Mouse (Mus musculus) CD4-positive, CD25-positive, alpha-beta regulatory T cell, adult 2 months (primary cell): ENCODE data around the gene 2210407C18Rik.

Source experiments
- DNase-seq: peaks from one replicate; pipeline ENCODE4 v3.0.0-alpha.2; 2012; ENCODE audit warnings: low read depth, low spot score

2210407C18Rik gene

DNA sequence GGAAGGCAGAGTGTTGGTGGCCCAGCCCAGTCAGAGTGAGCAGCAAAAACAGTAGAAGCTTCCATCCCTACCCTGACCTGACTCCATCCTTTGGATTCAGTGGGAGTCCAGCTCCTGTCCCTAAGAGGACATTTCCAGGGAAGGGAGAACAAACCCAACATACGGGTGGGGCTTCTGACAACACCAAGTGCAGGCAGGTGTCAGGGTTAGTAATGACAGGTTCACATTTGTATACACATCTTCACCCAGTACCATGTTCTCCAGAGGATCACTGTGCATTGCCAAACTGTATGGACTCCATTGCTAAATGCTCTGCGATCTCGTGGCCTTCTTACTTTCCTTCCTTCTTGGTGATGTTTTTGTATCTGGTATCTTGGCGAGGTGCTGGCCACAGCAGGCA lies at the start of gene 2210407C18Rik:
TSS of gene 2210407C18Rik (minus strand) at position 101 of the 400 bp plus-strand sequence.
- DNase-seq: no peak

DNA sequence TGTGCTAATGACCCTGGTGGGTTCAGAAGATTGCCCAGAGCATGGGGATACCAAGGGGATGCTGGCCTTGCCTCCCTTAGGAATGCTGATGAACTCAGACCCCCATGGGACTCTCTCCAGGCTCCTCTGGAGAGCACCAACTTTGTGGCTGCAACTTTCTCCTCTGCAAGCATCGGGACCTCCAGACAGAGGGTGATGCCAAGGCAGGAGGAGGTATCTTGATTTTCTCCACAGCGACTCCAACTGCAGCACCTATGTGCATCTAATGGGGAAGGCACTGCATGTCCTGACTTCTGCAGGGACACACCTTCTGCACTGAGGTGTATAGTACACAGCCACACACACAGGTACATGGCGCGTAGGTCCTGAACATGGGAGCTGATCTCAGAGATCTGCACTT lies 42.7 kb upstream of the 2210407C18Rik start, which contains the start of gene Olfr322:
TSS of gene Olfr322 (plus strand) at position 187 of the 400 bp plus-strand sequence.
- DNase-seq: no peak

DNA sequence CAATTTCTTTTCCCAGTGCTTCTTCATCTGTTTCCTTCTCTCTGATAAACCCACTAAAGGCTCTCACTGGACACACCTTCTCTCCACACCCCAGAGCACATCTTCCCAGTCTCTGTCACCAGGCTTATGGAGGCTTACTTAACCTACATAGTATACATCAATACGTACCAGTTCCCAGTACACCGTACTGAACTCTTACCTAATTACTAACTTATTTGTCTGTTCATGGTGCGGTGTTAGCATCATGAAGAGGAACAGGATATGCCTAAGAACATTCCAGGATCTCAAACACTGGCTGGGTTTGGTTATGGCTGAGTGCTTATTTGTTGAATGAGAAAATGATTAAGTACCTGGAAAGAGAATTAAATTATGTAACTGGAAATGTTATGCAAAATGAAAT lies 39.3 kb upstream of the 2210407C18Rik start:
- DNase-seq: no peak

DNA sequence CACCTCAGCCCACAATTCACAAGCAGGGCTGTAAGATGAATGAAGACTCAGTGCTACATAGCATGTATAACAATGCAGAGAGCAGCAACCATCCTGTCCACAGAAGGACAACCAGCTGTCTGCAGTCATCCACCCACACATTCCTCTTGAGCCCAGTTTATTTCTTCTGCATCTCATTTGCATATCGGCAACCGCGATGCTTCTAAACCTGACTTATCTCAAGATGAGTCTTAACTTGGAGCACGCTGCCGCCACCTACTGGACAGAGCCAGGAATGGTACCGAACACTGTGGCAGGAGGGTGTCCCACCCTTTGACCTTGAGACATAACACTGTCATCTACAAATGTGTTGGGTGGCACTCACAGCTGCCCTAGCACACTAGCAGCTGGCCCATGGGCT lies 27.5 kb upstream of the 2210407C18Rik start:
- DNase-seq: peak; percentile 71

DNA sequence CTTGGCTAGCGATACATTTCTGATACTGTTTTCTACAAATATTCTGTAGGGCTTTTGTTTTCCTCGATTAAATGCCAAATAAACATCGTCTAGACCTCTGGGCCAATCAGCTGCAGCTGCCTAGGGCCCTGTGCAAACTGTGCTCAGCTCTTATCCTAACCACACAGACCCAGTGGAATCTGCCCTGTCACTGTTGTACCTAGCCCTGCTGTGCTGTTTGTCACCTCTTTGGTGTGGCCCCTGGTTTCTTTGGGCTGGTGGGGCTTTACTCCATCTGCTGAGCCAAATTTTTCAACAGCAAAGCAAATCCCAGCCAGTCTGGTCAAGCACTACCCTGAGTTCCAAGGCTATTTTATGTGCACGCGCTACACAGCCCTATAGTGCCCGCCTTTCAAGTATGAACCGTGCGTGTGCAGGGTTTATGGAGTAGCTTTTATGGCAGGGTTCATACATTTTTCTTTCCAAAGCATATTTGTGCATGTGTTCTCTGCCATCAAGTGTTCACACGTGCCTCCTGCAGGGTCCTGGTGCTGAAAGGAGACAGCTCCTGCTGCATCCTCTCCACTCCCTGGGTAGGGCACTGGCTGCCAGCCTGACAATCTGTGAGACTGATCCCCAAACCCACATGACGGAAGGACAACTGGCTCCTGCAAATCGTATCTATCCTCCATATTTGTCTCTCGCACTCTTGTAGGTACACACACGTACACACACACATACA lies 25.9 kb upstream of the 2210407C18Rik start:
- no peak for DNase-seq

DNA sequence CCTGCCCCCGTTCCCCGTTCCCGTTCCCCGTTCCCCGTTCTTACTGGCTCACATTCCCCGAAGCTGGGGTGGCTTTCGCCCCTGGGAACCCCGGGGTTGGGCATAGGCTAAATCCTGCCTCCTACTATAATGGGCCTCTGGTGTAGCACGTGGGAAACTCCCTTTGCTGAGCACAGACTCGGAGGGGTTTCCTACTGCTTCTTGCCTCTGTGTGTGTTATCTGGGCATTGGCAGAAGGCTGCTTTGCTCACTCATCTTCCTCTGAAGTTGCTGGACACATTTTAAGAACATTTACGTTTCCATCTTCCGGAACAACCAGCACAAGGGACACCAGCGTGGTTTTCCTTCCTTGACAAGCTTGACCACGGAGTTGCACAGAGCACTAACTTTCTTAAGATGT lies 25.2 kb upstream of the 2210407C18Rik start:
- no peak for DNase-seq

DNA sequence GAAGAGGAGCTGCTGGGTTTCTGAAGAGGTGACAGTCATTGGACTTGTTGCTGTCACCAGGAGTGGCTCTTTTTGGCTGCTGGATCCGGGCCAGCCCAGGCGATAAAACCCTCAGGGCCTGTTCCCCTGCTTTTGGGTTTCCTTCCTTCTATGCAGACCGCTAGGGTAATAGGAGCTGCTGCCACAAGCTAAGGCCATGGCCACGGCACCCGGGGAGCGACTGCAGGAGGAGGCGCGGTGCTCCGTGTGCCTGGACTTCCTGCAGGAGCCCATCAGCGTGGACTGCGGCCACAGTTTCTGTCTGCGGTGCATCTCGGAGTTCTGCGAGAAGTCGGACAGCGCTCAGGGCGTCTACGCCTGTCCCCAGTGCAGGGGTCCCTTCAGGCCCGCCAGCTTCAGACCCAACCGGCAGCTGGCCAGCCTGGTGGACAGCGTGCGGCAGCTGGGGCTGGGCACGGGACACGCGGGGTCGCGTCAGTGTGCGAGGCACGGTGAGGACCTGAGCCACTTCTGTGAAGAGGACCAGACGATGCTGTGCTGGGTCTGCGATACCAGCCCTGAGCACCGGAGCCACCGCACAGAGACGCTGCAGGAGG lies 24.5 kb upstream of the 2210407C18Rik start, which contains the start of gene Trim58:
TSS of gene Trim58 (plus strand) at position 194 of the 596 bp plus-strand sequence.
- no peak for DNase-seq

DNA sequence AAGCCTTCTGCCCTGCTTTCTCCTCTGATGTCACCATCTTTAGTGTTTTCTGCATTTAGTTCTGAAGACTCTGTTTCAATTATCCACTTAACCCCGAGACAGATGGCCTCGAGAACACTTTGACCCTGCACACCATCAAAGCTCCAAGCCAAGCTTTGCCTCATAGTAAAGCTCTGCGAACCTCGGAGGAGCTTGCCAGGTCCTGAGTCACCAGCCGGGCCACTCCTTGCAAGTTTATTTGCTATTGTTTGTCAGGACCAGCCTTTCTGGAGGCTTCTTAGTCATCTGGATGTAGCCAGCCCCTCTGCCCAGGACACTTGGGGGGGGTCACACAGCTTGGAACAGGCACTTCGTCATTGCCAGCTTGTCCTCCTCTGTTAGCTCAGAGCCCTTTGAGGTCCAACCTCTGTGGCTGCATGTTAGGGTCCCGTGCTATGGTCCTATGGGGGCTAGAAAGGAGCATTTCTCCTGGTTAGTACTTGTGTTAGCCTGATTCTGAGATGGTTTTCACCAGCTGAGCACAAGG lies 22.4 kb upstream of the 2210407C18Rik start:
- DNase-seq: no peak

DNA sequence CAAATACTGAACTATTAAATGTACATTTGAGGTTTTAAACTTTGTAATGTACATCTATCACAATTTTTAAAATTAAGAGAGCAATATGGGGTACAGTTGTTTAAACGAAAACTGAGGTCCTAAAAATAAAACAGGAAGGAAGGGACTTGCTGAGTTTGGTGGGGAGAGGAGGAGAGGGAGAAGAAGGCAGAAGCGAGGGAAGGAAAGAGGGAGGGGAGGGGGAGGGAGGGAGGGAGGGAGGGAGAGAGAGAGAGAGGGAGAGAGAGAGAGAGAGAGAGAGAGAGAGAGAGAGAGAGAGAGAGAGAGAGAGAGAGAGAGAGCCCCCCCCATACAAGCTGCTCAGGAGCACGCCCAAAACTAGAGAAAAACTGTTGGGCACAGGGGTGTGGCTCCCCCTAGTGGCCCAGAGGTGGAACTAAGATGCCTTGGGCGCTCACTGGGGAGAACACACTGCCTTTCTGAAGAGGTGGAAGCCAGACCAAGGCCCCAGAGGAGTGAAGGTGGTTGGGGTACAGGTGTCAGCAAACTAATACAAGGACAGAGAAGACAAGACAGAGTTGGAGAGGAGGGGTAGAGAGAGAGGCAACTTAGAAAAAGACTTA lies 20.6 kb upstream of the 2210407C18Rik start:
- DNase-seq: peak; percentile 69

DNA sequence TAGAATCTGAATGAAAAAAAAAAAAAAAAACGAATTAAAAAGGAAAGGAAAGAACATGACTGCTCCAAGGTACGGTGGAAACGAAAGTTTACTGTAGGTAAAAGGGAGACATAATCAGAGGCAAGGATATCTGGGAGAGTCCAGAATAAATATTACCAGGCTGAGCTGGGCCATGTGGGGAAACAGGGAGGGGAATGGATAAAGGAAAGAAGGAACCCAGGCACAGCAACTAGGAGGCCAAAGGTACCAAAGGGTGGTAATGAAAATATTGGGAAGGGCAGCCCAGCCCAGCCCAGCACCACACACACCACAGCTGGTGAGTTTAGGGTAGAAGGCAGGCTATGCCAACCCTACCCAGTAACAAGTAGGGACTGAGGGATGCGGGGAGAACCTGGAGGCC lies 19.0 kb upstream of the 2210407C18Rik start:
- no peak for DNase-seq

DNA sequence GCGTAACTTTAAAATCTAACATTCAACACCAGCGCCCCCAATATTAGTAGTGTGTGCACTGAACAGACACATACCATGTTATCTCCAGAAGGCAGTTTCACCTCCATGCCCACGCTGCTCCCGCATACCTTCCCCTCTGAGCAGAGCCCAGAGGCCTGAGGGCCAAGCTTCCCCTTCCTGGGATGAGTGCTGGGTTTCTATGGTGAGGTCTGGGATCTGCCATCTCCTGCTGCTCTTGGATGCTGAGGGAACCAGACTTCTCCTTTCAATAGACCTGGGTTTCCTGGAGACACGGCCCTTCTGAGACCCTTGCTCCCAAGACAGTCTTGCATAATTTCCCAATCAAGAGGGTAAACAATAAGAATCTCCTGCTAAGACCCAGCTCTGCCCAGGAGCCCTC lies 14.5 kb upstream of the 2210407C18Rik start, which contains the start of gene Olfr323:
TSS of gene Olfr323 (minus strand) at position 101 of the 400 bp plus-strand sequence.
- no peak for DNase-seq

DNA sequence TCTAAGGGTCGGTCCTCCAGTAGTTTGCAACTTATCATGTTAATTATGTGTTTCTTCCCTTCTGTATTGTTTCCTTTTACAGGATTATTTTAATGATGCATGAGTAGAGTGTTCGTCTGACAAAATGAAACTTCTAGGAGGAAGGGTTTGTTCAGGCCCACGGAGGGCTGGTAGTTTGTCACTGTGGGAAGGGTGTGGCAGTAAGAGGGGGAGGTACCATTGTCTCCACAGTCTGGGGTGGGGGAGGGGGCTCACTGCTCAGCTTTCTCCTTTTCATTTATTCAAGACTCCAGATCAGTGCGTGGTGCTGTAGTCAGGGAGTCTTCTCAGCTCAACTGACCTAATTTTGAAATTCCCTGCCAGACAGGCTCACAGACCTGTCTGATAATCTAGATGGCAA lies 10.3 kb upstream of the 2210407C18Rik start:
- DNase-seq: no peak

DNA sequence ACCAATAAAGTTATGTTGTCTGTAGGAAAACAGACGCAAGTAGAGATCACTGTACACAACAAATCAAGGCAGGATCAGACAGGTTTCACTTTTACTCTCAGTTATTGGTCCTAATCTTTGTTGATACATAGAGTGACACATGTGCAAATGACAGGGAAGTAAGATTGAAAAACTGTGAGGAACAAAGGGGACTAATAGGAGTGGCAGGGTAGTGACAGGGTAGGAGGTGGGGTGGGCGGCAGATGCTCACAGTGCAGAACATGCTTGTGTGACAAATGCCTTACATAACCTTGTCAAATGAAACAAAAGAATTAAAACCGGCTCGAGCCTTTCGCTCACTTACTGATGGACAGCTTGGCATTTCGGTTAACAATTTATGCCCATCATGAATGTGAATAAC lies 2.9 kb upstream of the 2210407C18Rik start:
- no peak for DNase-seq

DNA sequence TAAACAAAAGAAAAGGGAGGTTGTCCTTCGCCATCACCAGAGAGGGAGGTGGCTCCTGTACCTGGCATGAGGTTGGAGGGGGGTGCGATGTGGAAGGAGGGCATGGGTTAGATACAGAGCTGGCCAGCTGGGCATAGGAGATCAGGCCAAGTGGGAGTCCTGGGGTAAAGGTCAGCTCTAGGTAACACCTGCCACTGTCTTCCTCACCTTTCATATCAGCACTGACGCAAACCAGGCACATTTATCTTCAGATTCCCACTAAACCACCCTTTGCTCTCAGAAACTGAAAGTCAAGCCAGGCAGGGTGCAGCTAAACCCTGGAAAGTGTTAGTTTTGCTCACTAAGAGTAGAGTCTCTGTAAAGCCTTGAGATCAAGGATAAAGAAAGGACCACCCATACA lies 2.5 kb upstream of the 2210407C18Rik start:
- no peak for DNase-seq

DNA sequence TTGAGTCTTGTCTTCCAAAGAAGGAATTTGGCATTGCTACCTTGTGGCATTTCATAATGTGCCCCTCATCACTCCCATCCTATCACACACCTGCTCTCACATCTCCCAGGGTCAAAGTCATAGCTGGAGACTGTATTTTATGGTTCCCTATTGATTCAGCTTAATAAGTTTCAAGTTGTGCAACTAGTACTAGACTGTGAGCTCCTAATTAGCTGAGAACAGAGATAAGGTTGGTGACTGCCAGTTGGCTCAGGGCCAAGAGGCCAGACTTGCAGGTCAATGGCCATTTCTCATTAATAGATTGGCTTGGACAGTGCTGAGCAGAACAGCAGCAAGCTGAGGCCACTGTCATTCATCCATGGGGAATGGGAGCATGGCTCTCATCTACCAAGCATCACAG lies 1.3 kb downstream of the 2210407C18Rik start:
- DNase-seq: no peak

DNA sequence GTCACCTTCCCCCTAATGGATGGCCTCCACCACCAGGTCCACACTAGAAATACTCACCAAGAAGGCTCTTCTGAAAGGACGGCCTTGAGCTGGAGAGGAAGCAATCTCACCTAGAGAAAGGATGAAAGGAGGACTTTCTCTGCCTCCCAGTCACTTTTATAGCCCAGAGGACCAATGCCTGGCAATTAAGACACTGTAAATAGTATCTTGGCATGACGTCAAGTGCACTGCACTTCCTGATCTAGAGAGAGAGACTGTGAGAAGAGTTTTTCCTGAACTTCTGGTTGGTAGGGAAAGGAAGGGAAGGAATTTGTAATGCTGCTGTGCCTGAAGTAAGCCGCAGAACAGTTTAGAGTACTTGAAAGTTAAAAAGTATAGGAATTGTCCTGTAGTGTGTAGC lies 2.5 kb downstream of the 2210407C18Rik start:
- no peak for DNase-seq

DNA sequence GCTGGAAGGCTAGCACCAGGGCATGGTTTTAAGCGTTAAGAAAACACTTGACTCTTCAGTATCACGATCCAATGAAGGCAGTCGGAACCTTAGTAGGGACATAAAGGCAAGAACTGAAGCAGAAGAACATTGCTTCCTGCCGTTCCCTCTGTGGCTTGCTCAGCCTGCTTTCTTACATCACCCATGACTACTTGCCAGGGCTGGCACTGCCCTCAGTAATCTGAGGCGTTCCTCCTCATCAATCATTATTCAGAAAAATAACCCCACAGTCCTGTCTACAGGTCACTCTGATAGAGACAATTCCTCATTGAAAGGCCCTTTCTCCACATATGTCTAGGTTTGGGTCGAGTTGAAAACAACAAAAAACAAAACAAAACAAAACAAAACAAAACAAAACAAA lies 8.8 kb downstream of the 2210407C18Rik start:
- DNase-seq: no peak

DNA sequence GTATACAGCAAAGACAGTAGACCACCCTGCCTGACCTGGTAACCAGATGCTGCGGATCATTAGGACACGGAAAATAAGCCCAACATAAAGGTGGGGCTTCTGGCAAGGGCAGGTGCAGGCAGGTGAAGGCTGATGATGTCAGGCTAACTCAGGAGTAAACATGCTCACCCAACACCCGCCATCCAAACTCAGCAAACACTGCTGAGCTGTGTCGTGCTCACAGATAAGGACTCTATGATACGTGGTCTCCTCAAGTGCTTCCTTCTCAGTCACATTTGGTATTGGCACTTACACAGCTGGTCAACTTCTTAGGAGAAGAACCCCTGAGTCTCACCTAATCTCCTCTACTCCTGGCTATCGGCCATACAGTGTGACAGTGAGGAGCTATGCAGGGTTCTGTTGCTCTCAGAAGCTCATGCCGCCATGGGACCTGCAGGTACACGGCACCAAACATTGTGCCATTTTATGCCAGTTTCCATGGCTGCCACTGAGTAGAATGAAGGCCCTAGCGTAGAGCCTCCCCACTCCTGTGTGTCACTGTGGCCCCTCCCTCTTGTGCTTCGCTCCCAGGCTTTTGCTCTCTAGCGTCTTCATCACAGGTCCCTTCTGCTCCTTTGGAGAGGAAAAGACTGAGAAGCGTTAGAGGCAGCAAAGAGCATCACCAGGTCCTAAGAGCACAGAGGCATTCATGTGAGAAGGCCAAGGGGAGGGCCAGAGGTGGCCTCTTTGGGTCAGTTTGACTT lies 9.5 kb downstream of the 2210407C18Rik start:
- DNase-seq: no peak

DNA sequence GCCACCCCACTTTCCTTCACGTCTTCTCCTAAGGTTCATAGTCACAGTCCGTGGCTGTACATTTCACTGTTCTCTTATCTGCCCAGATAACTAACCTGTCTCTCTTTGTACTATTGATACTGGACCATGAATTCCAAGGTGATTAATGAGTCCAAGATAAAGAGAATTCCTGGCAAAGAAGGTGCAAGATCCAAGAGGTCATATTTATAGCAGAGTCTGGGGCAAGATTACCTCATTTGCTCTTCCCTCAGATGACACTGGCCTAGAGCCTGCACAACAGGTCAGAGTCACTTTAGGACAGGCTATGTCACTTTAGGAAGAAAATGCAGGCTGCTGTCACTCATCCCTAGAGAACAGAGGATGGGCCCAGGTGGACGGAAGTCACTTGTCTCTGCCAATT lies 10.6 kb downstream of the 2210407C18Rik start:
- no peak for DNase-seq

DNA sequence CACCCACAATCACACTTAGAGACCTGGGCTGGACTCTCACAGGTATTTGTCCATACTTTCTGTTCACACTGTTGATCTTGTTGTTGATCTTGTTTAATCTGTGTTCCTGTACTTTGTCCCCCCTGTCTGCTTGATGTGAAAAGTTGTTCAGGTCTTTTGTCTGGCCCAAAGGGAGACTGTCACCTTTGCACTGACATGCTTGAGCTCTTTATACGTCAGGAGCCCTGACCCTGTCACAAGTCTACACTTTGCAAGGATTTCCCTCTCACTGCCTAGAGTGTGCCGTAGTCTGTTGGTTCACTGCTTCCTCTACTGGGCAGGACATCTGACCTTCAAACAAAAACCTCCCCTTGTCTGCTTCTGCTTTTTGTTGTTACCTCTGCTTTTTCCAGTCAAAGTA lies 11.2 kb downstream of the 2210407C18Rik start:
- no peak for DNase-seq

DNA sequence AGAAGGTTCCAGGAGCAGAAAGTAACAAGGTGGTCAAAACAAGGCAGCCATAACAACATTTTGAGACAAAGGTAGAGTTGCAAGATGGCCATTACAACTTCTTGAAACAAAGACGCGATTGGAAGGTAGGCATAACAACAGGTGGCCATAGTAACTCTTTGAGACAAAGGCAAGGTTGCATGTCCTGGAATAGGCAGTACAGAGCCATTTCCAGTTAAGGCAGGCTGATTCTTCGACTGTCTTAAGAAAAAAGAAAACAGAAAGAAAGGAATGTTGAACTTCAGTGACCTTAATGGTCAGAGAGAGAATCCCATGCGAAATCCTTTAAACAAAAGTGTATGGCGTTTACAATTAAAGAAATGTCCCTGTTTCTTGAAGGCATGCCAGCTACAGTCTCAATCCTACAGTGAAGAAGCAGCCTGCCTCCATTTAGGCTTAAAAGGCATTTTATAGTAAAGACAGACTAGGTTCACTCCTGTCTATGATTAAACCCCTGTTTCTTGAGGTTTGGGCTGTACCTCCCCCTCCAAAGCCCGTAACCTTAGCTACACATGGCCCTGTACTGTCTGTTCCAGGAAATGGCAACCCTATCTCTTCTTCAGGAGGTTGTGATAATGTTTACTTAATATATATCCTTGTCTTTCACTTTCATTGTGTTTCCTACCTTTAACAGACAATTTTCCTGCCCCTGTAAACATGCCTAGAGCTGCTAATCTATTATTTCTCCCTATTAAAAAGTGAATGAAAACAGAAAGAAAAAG lies 12.9 kb downstream of the 2210407C18Rik start:
- no peak for DNase-seq
